Mouse (Mus musculus): ENCODE measurements around the gene Hoxa11.

Hoxa11 gene

GRCm38 (mm10) chr6:52247766-52248637, 2.4 kb upstream of the Hoxa11 start:
- no peaks in the 10 kb centered on the region; the same call in 1 of the 2 replicates for H3K9me3 ChIP-seq (ENCODE audit: low read length)
- H3K4me3 ChIP-seq (replicated peaks; ENCODE audit: low read length) = 0 out of 2 replicates have a peak overlapping the region, but pooled peaks have one; percentile 13
- TF ChIP-seq NANOG (IDR thresholded peaks at IDR 0.05; ENCODE audit: borderline replicate concordance, low read length) (no peak), CTCF (conservative IDR thresholded peaks at IDR 0.05; ENCODE audit: low read length) (no peak), POU5F1 (IDR thresholded peaks at IDR 0.05; ENCODE audit: borderline replicate concordance, low read length) (no peak)
- H3K36me3 ChIP-seq (ENCODE audit: insufficient read depth, low read length) = no peaks in the 10 kb centered on the region
- H3K4me1 ChIP-seq (replicated peaks; ENCODE audit: low read depth, low read length) = peaks cover 70% of the 10 kb centered on the region
- peaks cover 98% of the 10 kb centered on the region for H3K27me3 ChIP-seq (ENCODE audit: insufficient read depth, low read length)

GRCm38 (mm10) chr6:52246916-52247315, 1.3 kb upstream of the Hoxa11 start:
- H3K4me1 ChIP-seq (replicated peaks; ENCODE audit: low read depth, low read length) = peaks cover 68% of the 10 kb centered on the region
- TF ChIP-seq POU5F1 (IDR thresholded peaks at IDR 0.05; ENCODE audit: borderline replicate concordance, low read length) = no peak
- TF ChIP-seq NANOG (IDR thresholded peaks at IDR 0.05; ENCODE audit: borderline replicate concordance, low read length) = no peak
- TF ChIP-seq CTCF (conservative IDR thresholded peaks at IDR 0.05; ENCODE audit: low read length) = no peak
- no peaks in the 10 kb centered on the region; the same call in 1 of the 2 replicates for H3K9me3 ChIP-seq (ENCODE audit: low read length)
- no peak overlapping the region for H3K4me3 ChIP-seq (replicated peaks; ENCODE audit: low read length)
- H3K36me3 ChIP-seq (ENCODE audit: insufficient read depth, low read length) = no peaks in the 10 kb centered on the region
- peaks cover 98% of the 10 kb centered on the region for H3K27me3 ChIP-seq (ENCODE audit: insufficient read depth, low read length)

GRCm38 (mm10) chr6:52246403-52246803, 793 bp upstream of the Hoxa11 start:
- Histone ChIP-seq H3K36me3 (ENCODE audit: insufficient read depth, low read length) (no peaks in the 10 kb centered on the region), H3K27me3 (ENCODE audit: insufficient read depth, low read length) (peaks cover 98% of the 10 kb centered on the region), H3K4me1 (replicated peaks; ENCODE audit: low read depth, low read length) (peaks cover 69% of the 10 kb centered on the region), H3K4me3 (replicated peaks; ENCODE audit: low read length) (peak overlapping the region; percentile 44), H3K9me3 (ENCODE audit: low read length) (no peaks in the 10 kb centered on the region; the same call in 1 of the 2 replicates)
- TF ChIP-seq NANOG (IDR thresholded peaks at IDR 0.05; ENCODE audit: borderline replicate concordance, low read length) (no peak), POU5F1 (IDR thresholded peaks at IDR 0.05; ENCODE audit: borderline replicate concordance, low read length) (no peak), CTCF (conservative IDR thresholded peaks at IDR 0.05; ENCODE audit: low read length) (no peak)

- no peak for TF ChIP-seq NANOG (IDR thresholded peaks at IDR 0.05; ENCODE audit: borderline replicate concordance, low read length)
- TF ChIP-seq CTCF (conservative IDR thresholded peaks at IDR 0.05; ENCODE audit: low read length) = no peak
- no peak for TF ChIP-seq POU5F1 (IDR thresholded peaks at IDR 0.05; ENCODE audit: borderline replicate concordance, low read length)
- H3K36me3 ChIP-seq (ENCODE audit: insufficient read depth, low read length) = no peaks in the 10 kb centered on the region
- H3K4me3 ChIP-seq (replicated peaks; ENCODE audit: low read length) = no peak overlapping the region; the same call in none of the 2 replicates
- H3K4me1 ChIP-seq (replicated peaks; ENCODE audit: low read depth, low read length) = peaks cover 80% of the 10 kb centered on the region
- H3K9me3 ChIP-seq (ENCODE audit: low read length) = peaks cover 2% of the 10 kb centered on the region; the same call in 1 of the 2 replicates
- H3K27me3 ChIP-seq (ENCODE audit: insufficient read depth, low read length) = peaks cover 98% of the 10 kb centered on the region
Observed at GRCm38 (mm10) chr6:52245040-52245756, 412 bp downstream of the Hoxa11 start.

- peaks cover 83% of the 10 kb centered on the region for H3K4me1 ChIP-seq (replicated peaks; ENCODE audit: low read depth, low read length)
- H3K9me3 ChIP-seq (ENCODE audit: low read length) = peaks cover 2% of the 10 kb centered on the region; the same call in 1 of the 2 replicates
- H3K27me3 ChIP-seq (ENCODE audit: insufficient read depth, low read length) = peaks cover 98% of the 10 kb centered on the region
- no peak for TF ChIP-seq POU5F1 (IDR thresholded peaks at IDR 0.05; ENCODE audit: borderline replicate concordance, low read length)
- TF ChIP-seq CTCF (conservative IDR thresholded peaks at IDR 0.05; ENCODE audit: low read length) = no peak
- no peak for TF ChIP-seq NANOG (IDR thresholded peaks at IDR 0.05; ENCODE audit: borderline replicate concordance, low read length)
- H3K4me3 ChIP-seq (replicated peaks; ENCODE audit: low read length) = no peak overlapping the region; the same call in 1 of the 2 replicates
- H3K36me3 ChIP-seq (ENCODE audit: insufficient read depth, low read length) = no peaks in the 10 kb centered on the region
Observed at GRCm38 (mm10) chr6:52244471-52245039, 1.1 kb downstream of the Hoxa11 start.

GRCm38 (mm10) chr6:52243681-52244121, 1.9 kb downstream of the Hoxa11 start:
- H3K4me1 ChIP-seq (replicated peaks; ENCODE audit: low read depth, low read length) = peaks cover 76% of the 10 kb centered on the region
- H3K4me3 ChIP-seq (replicated peaks; ENCODE audit: low read length) = no peak overlapping the region
- TF ChIP-seq NANOG (IDR thresholded peaks at IDR 0.05; ENCODE audit: borderline replicate concordance, low read length) (no peak), CTCF (conservative IDR thresholded peaks at IDR 0.05; ENCODE audit: low read length) (no peak), POU5F1 (IDR thresholded peaks at IDR 0.05; ENCODE audit: borderline replicate concordance, low read length) (no peak)
- H3K27me3 ChIP-seq (ENCODE audit: insufficient read depth, low read length) = peaks cover 96% of the 10 kb centered on the region
- no peaks in the 10 kb centered on the region for H3K36me3 ChIP-seq (ENCODE audit: insufficient read depth, low read length)
- peaks cover 2% of the 10 kb centered on the region; the same call in 1 of the 2 replicates for H3K9me3 ChIP-seq (ENCODE audit: low read length)

GRCm38 (mm10) chr6:52242801-52243332, 2.7 kb downstream of the Hoxa11 start:
- Histone ChIP-seq H3K36me3 (ENCODE audit: insufficient read depth, low read length) (no peaks in the 10 kb centered on the region), H3K4me1 (replicated peaks; ENCODE audit: low read depth, low read length) (peaks cover 68% of the 10 kb centered on the region), H3K4me3 (replicated peaks; ENCODE audit: low read length) (no peak overlapping the region), H3K9me3 (ENCODE audit: low read length) (0 out of 2 replicates have a peak, but pooled peaks cover 2% of the 10 kb centered on the region), H3K27me3 (ENCODE audit: insufficient read depth, low read length) (peaks cover 96% of the 10 kb centered on the region)
- no peak for TF ChIP-seq POU5F1 (IDR thresholded peaks at IDR 0.05; ENCODE audit: borderline replicate concordance, low read length)
- TF ChIP-seq NANOG (IDR thresholded peaks at IDR 0.05; ENCODE audit: borderline replicate concordance, low read length) = no peak
- no peak for TF ChIP-seq CTCF (conservative IDR thresholded peaks at IDR 0.05; ENCODE audit: low read length)

Data from E14TG2a.4 (cell line).